Mouse (Mus musculus): Measurements from ENCODE around the gene Polr3k. TPM values are rescaled to one million over a fixed set of nuclear protein-coding genes. Genes with fewer than 3 reads are reported as not detected.

Polr3k gene
- 0.14 and 1.7 TPM in 2 replicates for polyA plus RNA-seq (2012; ENCODE audit: low replicate concordance)

GRCm38 (mm10) chr2:181863791-181864535 is at the start of gene Polr3k:
Gene Polr3k, plus strand, starts transcription at chr2:181864337.

DNA sequence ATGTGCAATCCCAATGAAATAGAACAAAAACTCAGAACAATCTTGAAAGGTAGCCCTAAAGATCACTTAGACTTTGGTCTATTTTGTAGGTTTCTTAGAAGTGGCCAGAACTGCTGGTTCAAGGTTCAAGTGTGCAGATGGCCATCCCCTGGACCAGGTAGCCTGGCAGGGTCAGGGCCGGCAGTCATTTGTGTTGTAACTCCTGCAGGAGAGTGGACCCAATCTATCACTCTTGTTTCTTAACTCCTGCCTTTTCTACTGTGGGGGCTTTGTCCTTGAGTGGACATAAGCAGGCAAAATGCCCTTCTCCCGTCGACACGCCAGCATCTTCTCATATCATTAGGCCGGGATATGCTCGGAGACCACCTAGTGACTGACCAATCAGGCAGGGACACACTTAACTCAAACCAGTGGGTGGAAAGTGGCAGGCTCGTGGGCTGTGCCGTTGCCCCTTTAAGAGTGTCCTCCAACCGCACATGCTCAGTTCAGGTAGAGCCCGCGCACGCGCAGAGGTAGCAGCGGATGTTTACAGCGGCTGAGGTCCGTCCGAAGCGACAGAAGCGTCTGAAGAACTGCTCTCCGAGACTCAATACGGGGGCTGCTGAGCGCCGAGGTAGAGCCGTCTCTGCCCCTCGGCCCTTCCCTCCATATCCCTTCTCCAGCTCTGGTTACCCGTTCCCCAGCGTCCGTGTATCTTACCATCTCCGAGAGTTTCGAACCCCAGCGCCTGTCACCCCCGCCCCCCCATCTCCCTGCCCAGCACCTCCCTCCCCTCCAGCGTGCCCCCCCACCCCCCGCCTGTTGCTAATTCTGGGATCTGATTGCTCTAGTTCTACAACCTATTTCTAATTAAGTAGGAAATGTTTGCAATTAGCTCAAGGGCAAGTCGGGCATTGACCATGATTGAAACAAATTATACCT is 26.5 kb upstream of the Polr3k start, which contains the start of gene Pcmtd2:
Gene Pcmtd2, plus strand, starts transcription at position 483 of the 921 bp plus-strand sequence.

Other genes starting within 250 kb of the Polr3k start
- not detected in 2 replicates for gene Gm29797, start 207.3 kb upstream of the Polr3k start, polyA plus RNA-seq (2012; ENCODE audit: low replicate concordance)
- 2.2 and 9.7 TPM in 2 replicates for gene Sox18, start 192.7 kb upstream of the Polr3k start, polyA plus RNA-seq (2012; ENCODE audit: low replicate concordance)
- gene Tcea2, start 184.0 kb upstream of the Polr3k start, polyA plus RNA-seq (2012; ENCODE audit: low replicate concordance): 10.6 and 34.3 TPM in 2 replicates
- gene Rgs19, start 170.4 kb upstream of the Polr3k start, polyA plus RNA-seq (2012; ENCODE audit: low replicate concordance): 174 and 368 TPM in 2 replicates
- not detected in 2 replicates for gene Lkaaear1, start 165.9 kb upstream of the Polr3k start, polyA plus RNA-seq (2012; ENCODE audit: low replicate concordance)
- gene Oprl1, start 149.3 kb upstream of the Polr3k start, polyA plus RNA-seq (2012; ENCODE audit: low replicate concordance): 0.05 TPM in 1 of 2 replicates, not detected in the other
- gene Myt1, start 101.0 kb upstream of the Polr3k start, polyA plus RNA-seq (2012; ENCODE audit: low replicate concordance): not detected in 2 replicates
- 3.2 and 40.7 TPM in 2 replicates for gene Pcmtd2, start 26.5 kb upstream of the Polr3k start, polyA plus RNA-seq (2012; ENCODE audit: low replicate concordance)
- gene Gm14496, start 126.8 kb downstream of the Polr3k start, polyA plus RNA-seq (2012; ENCODE audit: low replicate concordance): 0.02 TPM in 1 of 2 replicates, not detected in the other